Mouse (Mus musculus) heart, embryonic 13.5 days (tissue): ENCODE results near the gene Gm17581. TPM values are rescaled to one million over a fixed set of nuclear protein-coding genes. Genes with fewer than 3 reads are reported as not detected.
A peak's percentile ranks its signal among the peaks of the same experiment; 100 is the strongest.
"Not testable (repeated sequence)": the region's sequence is repeated elsewhere in the genome, so short reads cannot be mapped to it uniquely, and the experiment has no call there.

Source experiments
- ATAC-seq: fragments of 200-750 bp; cut with Nextera tagmentation; 2 replicates; pipeline ENCODE4 v1.8.0; 2017; ENCODE audit warnings: moderate TSS enrichment; ENCODE audit not compliant: insufficient number of reproducible peaks, low FRiP score, low TSS enrichment; ENCODE audit errors: extremely low read depth
- H3K27ac ChIP-seq: fragments of 300-500 bp; sonication (generic); replicated peaks from 2 replicates; pipeline ENCODE4 v1.5.1; 2015; ENCODE audit warnings: moderate library complexity, mild to moderate bottlenecking, inconsistent platforms
- H3K27me3 ChIP-seq: fragments of 300-500 bp; sonication (generic); replicated peaks from 2 replicates; pipeline ENCODE4 v1.6.1; 2015; ENCODE audit warnings: mild to moderate bottlenecking, inconsistent platforms
- H3K36me3 ChIP-seq: fragments of 300-500 bp; sonication (generic); 2 replicates; pipeline ENCODE4 v1.6.1; 2015; ENCODE audit warnings: mild to moderate bottlenecking, inconsistent platforms
- H3K4me1 ChIP-seq: fragments of 300-500 bp; sonication (generic); 2 replicates; pipeline ENCODE4 v1.6.1; 2015; ENCODE audit warnings: inconsistent platforms
- H3K4me2 ChIP-seq: fragments of 300-500 bp; sonication (generic); 2 replicates; pipeline ENCODE4 v1.6.1; 2015; ENCODE audit warnings: inconsistent platforms, mild to moderate bottlenecking, moderate library complexity
- H3K4me3 ChIP-seq: fragments of 300-500 bp; sonication (generic); 2 replicates; pipeline ENCODE4 v1.5.1; 2015; ENCODE audit warnings: moderate library complexity, mild to moderate bottlenecking, inconsistent platforms
- H3K9ac ChIP-seq: fragments of 300-500 bp; sonication (generic); 2 replicates; pipeline ENCODE4 v1.6.1; 2015; ENCODE audit warnings: inconsistent platforms, mild to moderate bottlenecking, moderate library complexity
- H3K9me3 ChIP-seq: fragments of 300-500 bp; sonication (generic); 2 replicates; pipeline ENCODE4 v1.6.1; 2016; ENCODE audit warnings: inconsistent platforms
- WGBS: fragments of 180-500 bp; shearing (Covaris S2); methylation state at CpG from one replicate; pipeline ENCODE4 v1.1.7; 2015; ENCODE audit warnings: mixed read lengths; 5-methylcytosine and 5-hydroxymethylcytosine counted together
- polyA plus RNA-seq: library from polyadenylated mRNA; unstranded; fragments of >200 nt; fragmentation: Nextera tagmentation; extraction: Ambion mirVana; gene quantifications from 2 replicates; pipeline ENCODE4 v1.2.1, GENCODE M21; 2015

Gm17581 gene
- polyA plus RNA-seq, 1 experiment from 2014 or later, result not detected

DNA sequence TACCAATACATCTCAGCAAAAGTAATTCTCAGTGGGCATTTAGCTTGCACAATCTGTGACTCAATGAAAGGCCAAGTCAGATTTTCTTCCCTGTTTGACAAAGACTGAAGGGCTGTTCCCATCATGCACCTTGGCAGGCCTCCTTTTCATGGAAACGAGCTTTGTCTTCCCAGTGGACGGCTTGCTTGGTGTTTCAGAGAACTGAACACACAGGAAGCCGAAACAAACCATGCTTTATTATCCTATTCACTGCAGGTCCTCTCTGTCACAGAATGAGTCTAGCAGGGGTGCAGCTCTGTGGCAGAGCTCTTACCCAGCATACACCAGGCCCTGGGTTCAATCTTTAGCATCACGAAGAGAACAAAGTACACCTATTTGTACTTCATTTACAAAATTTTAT lies 32.0 kb downstream of the Gm17581 start:
- no peak overlapping the region for H3K27ac ChIP-seq
- no peaks in the 10 kb centered on the region for H3K9me3 ChIP-seq
- no peak overlapping the region for H3K4me3 ChIP-seq
- no peak overlapping the region for H3K9ac ChIP-seq
- 71% methylated on average over 4 of the region's 4 CpGs for WGBS
- peaks cover 11% of the 10 kb centered on the region; the same call in 1 of the 2 replicates for H3K4me1 ChIP-seq
- H3K36me3 ChIP-seq, result peaks cover 59% of the 10 kb centered on the region
- H3K27me3 ChIP-seq, result no peaks in the 10 kb centered on the region
- no peak for ATAC-seq
- no peak overlapping the region for H3K4me2 ChIP-seq

DNA sequence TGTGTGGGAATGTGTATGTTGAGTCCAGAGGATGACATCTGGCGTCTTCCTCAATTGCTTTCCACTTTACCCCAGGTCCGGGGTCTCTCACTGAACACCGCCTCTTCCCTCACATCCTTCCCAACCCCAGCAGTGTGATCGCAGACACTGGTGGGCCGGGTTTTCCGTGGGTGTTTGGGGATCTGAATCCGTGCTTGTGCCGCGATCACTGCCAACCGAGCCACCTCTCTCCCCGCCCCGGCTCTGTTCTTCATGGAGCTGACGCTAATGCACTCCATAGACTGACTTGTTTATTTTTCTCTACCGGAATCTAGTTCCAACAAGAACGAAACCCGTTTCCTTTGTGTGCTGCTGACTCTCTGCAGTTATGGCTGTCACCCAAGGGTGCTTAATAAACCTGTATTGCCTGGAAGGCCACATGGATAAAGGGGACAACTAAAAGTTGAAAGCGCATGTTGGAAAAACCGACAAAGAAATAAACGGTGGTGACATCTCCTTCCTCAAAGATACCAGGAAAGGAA lies 34.2 kb downstream of the Gm17581 start:
- H3K4me3 ChIP-seq, result no peak overlapping the region
- H3K4me2 ChIP-seq, result no peak overlapping the region
- no peak overlapping the region for H3K27ac ChIP-seq
- no peaks in the 10 kb centered on the region for H3K9me3 ChIP-seq
- H3K36me3 ChIP-seq, result peaks cover 47% of the 10 kb centered on the region
- peaks cover 4% of the 10 kb centered on the region; the same call in 1 of the 2 replicates for H3K4me1 ChIP-seq
- WGBS, result 82% methylated on average over 19 of the region's 19 CpGs
- ATAC-seq, result no peak
- no peak overlapping the region for H3K9ac ChIP-seq
- no peaks in the 10 kb centered on the region for H3K27me3 ChIP-seq

DNA sequence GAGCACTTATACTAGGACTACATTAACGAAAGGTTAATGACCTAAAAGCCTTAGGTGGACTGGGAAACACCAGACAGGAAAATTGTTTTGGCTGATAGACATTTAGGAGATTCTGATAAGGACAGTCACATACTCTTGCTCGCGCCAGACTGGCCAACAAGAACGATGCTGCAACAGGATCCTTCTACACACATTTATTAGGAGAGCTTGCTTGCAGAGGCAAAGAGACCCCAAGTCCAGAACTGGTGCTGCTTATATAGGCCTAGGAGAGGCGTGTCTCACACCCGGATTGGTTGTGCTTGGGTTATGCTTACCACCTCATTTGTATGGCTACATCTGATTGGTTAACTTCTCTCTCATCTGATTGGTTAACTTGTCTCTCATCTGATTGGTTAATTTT lies 37.2 kb downstream of the Gm17581 start:
- H3K27ac ChIP-seq, H3K9ac ChIP-seq, H3K27me3 ChIP-seq, ATAC-seq, H3K4me1 ChIP-seq, H3K4me3 ChIP-seq, H3K9me3 ChIP-seq, H3K4me2 ChIP-seq: not testable (repeated sequence)
- H3K36me3 ChIP-seq, result peaks cover 22% of the 10 kb centered on the region
- WGBS, result 90% methylated on average over 6 of the region's 6 CpGs

DNA sequence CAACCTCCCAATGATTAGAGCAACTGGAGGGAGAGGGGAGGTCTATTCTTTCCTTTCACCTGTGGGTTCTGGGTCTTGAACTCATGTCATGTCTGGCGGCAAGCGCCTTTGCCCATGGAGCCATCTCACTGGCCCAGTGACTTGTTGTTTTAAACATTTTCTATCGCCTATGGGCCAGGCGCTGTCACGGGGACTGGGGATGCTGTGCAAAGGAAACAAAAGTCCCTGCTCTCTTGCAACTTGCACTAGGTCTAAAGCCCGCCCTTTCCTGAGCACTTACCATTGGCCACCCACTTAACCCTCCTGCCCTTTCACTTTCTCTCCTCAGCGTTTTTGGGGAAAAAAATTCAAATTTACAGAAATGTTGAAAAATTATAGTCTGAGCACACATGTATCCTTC lies 38.8 kb downstream of the Gm17581 start:
- no peaks in the 10 kb centered on the region for H3K27me3 ChIP-seq
- H3K36me3 ChIP-seq, result peaks cover 6% of the 10 kb centered on the region; the same call in 1 of the 2 replicates
- WGBS, result 56% methylated on average over 7 of the region's 7 CpGs
- H3K4me3 ChIP-seq, result no peak overlapping the region
- no peaks in the 10 kb centered on the region for H3K4me1 ChIP-seq
- no peak overlapping the region for H3K9ac ChIP-seq
- no peak overlapping the region for H3K4me2 ChIP-seq
- H3K27ac ChIP-seq, result no peak overlapping the region
- ATAC-seq, result no peak
- H3K9me3 ChIP-seq, result no peaks in the 10 kb centered on the region

DNA sequence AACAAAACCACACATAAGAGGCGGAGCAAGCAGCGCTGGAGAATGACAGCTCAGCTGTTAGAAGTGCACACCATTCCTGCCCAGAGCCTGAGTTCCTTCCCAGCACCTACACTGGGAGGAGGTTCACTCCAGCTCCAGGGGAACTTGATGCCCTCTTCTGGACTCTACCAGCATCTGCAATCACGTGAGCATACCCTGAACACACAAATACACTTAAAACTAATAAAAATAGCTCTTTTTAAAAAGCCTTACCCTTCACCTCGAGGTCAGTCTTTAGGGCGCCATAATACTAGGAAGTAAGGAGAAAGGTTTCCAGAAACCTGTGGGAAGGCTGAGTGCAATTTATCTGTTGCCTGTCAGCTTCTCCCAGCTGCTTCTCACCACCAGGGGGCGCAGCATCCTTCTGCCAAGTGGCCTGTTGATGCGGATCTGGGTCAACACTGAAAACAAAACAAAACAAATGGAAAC lies 39.5 kb downstream of the Gm17581 start:
- Histone ChIP-seq H3K4me1 (peaks cover 3% of the 10 kb centered on the region), H3K9me3 (no peaks in the 10 kb centered on the region), H3K4me3 (no peak overlapping the region), H3K27me3 (no peaks in the 10 kb centered on the region), H3K9ac (no peak overlapping the region), H3K4me2 (no peak overlapping the region), H3K36me3 (0 out of 2 replicates have a peak, but pooled peaks cover 3% of the 10 kb centered on the region), H3K27ac (no peak overlapping the region)
- 12% methylated on average over 7 of the region's 7 CpGs for WGBS
- no peak for ATAC-seq

DNA sequence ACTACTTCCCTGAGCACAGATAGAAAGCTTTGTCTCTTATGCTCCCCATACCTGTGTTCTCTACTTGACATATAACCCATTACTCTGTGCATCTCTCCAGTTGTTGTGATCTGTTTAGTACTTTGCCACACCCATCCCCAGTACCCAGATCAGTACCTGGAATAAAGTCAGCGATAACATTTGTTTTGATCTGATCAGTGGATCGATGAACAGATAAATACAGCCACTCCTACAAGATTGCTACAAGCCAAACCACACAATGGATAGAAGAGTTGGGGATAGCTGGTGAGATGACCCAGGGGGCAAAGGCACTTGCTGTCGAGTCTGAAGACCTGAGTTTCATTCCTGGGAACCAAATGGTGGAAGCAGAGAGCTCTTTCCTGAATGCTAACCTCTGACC lies 40.4 kb downstream of the Gm17581 start:
- no peak overlapping the region for H3K4me2 ChIP-seq
- no peaks in the 10 kb centered on the region for H3K27me3 ChIP-seq
- H3K9ac ChIP-seq, result no peak overlapping the region
- no peak overlapping the region for H3K27ac ChIP-seq
- WGBS, result 64% methylated on average over 3 of the region's 3 CpGs
- no peak for ATAC-seq
- no peaks in the 10 kb centered on the region for H3K9me3 ChIP-seq
- H3K4me3 ChIP-seq, result no peak overlapping the region
- H3K4me1 ChIP-seq, result peaks cover 11% of the 10 kb centered on the region
- no peaks in the 10 kb centered on the region for H3K36me3 ChIP-seq

DNA sequence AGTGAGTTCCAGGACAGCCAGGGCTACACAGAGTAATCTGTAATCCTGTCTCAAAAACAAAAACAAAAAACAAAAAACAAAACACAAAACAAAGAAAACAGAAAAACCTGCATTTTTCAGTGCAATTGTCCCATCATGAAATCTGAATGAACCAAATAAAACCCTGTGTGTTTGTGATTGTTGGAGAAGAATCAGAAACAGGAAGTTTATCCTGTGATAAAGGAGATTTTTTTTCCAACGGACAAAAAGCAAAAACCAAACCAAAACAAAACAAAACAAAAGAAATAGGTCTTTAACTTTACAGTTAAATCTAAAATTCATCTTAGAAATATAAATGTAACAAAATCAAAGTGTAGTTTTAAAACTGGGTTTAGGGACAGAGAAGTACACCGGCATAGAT lies 41.1 kb downstream of the Gm17581 start:
- Histone ChIP-seq H3K9ac (no peak overlapping the region), H3K27ac (no peak overlapping the region), H3K27me3 (no peaks in the 10 kb centered on the region), H3K36me3 (no peaks in the 10 kb centered on the region), H3K4me2 (no peak overlapping the region), H3K4me1 (peaks cover 17% of the 10 kb centered on the region), H3K9me3 (no peaks in the 10 kb centered on the region), H3K4me3 (no peak overlapping the region)
- ATAC-seq, result no peak
- WGBS, result 56% methylated on average over 2 of the region's 2 CpGs

DNA sequence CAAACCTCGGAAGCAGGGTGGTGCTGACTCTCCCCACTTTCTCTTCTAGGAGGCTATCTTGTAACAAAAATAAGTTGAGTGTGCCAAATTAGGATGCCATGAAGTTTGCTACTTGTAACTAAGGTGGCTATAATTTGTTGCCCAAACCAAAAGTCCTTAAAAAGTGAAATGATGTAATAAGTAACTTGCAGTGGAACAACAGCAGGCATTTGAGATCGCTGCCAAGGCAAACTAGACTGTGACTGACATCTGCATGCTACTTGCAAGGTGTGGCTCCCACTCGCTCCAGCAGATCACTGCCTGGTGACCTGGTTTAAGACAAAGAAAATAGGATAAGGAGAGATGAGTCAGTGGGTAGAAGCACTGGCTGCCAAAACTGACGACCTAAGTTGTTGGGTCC lies 42.5 kb downstream of the Gm17581 start:
- ATAC-seq, result no peak
- Histone ChIP-seq H3K27me3 (no peaks in the 10 kb centered on the region), H3K4me3 (no peak overlapping the region), H3K4me1 (peaks cover 20% of the 10 kb centered on the region), H3K27ac (no peak overlapping the region), H3K4me2 (no peak overlapping the region), H3K9me3 (no peaks in the 10 kb centered on the region), H3K36me3 (no peaks in the 10 kb centered on the region; the same call in 1 of the 2 replicates), H3K9ac (no peak overlapping the region)
- 67% methylated on average over 4 of the region's 4 CpGs for WGBS

DNA sequence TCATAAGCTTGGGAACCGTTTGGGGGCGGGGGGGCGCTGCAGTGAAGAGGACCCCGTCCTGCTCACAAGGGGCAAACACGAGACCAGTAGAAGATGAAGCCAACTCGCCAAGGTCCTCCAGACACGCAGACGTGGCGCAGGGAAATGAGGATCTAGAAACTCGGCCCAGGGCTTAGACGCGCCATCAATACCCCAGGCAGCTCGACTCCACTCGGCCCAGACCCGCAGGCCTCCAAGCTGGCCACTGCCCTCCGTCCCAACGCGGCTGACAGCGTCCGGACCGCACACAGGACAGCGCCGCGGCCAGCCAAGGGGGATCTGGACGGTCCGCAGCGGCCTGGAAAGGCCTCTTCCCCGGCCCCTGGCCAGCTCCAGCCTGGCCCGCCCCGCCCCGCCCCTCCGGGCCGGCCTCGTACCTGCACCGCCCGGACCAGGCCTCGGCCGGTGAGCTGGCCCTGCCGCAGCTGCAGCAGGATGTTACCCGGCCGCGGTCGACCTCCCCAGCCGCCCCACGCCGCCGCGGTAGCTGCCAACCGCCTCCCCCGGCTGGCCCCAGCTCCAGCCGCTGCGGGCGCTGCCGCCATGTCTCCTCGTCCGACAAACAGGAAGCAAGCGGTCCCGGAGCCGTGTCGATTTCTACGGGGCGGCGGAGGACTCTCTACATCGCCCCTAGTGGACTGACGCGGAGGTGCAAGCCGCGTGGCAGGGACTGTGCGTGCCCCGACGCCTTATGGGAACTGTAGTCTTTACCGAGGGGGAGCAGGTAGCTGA lies 43.8 kb downstream of the Gm17581 start, which contains the start of gene Trpc4ap:
Gene Trpc4ap (minus strand): TSS at position 662 of the 771 bp plus-strand sequence.
- under 1% methylated on average over 62 of the region's 72 CpGs for WGBS
- Histone ChIP-seq H3K4me3 (peak within 1 kb of the TSS; percentile 94), H3K4me2 (peak within 1 kb of the TSS; percentile 86), H3K36me3 (peaks cover 10% of the 10 kb centered on the region; the same call in 1 of the 2 replicates), H3K27ac (peak within 1 kb of the TSS; percentile 88), H3K4me1 (peaks cover 20% of the 10 kb centered on the region), H3K9me3 (no peaks in the 10 kb centered on the region), H3K27me3 (no peaks in the 10 kb centered on the region), H3K9ac (peak within 1 kb of the TSS; percentile 91)
- ATAC-seq, result peak; percentile 96

DNA sequence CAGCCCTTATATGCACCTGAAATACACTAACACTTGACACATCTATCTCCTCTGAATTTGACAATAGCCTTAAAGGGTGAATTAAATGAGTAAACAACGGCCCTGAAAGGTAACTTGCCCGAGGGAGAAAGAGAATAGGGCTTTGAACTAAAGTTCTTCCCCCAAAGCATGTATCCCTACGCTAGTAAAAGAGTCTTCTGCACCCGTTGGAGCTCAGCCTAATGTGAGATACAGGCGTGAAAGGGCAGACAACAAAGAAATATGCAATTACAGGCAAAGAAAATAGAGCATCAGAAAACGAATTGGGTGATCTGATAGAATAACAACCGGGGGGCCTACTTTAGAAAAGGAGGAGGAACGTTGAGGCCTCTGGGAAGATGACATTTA lies 44.3 kb downstream of the Gm17581 start:
- peaks cover 14% of the 10 kb centered on the region for H3K36me3 ChIP-seq
- no peak for ATAC-seq
- H3K4me1 ChIP-seq, result peaks cover 23% of the 10 kb centered on the region
- peak overlapping the region; percentile 86 for H3K4me2 ChIP-seq
- H3K9ac ChIP-seq, result peak overlapping the region; percentile 91
- H3K27me3 ChIP-seq, result no peaks in the 10 kb centered on the region
- peak overlapping the region; percentile 94 for H3K4me3 ChIP-seq
- WGBS, result 6% methylated on average over 8 of the region's 8 CpGs
- H3K27ac ChIP-seq, result peak overlapping the region; percentile 88
- H3K9me3 ChIP-seq, result no peaks in the 10 kb centered on the region

DNA sequence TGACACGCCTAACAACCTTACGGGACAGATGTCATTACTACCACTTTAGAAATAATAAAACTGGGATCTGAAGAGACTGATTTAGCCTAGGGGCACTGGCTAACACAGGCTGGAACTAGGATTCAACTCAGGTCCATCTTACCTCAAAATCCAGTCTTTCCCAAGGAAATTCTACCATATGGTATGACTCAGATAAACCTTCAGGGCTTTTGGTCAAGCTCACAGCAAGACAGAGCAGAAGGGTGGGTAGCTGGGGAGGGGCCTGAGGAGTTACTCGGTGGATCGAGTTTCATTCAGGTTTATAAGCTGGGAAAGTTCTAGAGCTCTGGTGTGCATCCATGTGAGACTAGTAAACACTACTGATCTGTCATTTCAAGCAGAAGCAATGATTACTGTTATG lies 46.5 kb downstream of the Gm17581 start:
- H3K27me3 ChIP-seq, result no peaks in the 10 kb centered on the region
- H3K9ac ChIP-seq, result no peak overlapping the region
- peaks cover 24% of the 10 kb centered on the region for H3K36me3 ChIP-seq
- no peak overlapping the region for H3K4me3 ChIP-seq
- H3K4me1 ChIP-seq, result peaks cover 25% of the 10 kb centered on the region
- H3K9me3 ChIP-seq, result no peaks in the 10 kb centered on the region
- no peak for ATAC-seq
- 77% methylated on average over 4 of the region's 4 CpGs for WGBS
- H3K4me2 ChIP-seq, result no peak overlapping the region
- H3K27ac ChIP-seq, result no peak overlapping the region

DNA sequence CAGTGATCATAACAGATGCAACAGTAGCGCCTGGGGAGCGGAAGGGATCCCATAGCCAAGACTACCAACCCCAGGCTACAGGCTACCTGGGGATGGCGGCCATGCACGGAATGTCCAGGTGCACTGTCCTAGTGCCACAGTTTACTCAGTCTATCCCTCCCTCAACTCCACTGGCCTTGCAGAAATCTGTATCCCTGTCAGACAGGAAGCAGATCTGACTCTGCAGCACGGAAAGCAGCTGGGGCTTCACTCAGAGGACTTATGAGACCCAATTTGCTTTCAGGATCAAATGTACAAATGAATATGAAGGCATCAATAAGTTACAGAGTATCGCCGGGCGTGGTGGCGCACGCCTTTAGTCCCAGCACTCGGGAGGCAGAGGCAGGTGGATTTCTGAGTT lies 47.9 kb downstream of the Gm17581 start:
- Histone ChIP-seq H3K9ac (no peak overlapping the region), H3K9me3 (no peaks in the 10 kb centered on the region), H3K4me2 (no peak overlapping the region), H3K36me3 (peaks cover 29% of the 10 kb centered on the region), H3K27ac (no peak overlapping the region), H3K4me1 (peaks cover 25% of the 10 kb centered on the region), H3K4me3 (no peak overlapping the region), H3K27me3 (no peaks in the 10 kb centered on the region)
- no peak for ATAC-seq
- WGBS, result 93% methylated on average over 11 of the region's 11 CpGs
